Mouse (Mus musculus): ENCODE results near the gene Ifit2.

The Ifit2 gene

DNA sequence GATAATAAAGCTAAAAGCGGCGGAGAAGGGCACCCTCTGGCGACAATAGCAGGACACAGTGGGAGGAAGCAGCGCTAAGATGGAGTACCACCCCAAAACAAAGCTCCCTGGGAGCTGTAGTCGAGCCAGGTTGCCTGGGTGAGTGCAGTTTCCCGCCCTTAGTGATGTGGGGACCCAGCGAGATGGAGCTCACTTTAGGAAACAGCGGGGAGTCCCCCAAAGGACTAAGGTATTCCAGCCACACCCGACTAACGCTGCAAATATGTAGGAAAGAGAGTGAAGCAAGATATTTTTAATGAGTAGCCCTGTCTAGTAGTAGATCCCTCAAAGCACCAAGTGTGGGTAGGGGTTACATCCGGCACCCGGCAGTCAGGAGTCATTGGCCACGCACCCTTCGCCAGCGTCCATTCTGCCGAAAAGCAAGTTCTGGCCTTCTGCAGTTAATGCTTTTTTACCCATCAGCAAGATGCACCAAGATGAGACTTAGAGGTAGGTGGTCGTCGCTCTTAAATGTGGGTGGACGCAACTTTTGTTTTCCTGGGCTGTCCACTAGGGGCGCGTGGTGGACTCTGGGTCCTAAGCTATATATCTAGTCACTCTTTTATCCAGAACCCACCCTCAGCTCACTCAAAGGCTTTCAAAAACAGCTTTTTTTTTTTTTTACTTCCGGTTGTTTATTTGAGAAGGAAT, at the start of gene Ifit2:
Ifit2 (plus strand) TSS at position 161 of the 690 bp plus-strand sequence.
- peak; percentile 52 to 68 for DNase-seq

DNA sequence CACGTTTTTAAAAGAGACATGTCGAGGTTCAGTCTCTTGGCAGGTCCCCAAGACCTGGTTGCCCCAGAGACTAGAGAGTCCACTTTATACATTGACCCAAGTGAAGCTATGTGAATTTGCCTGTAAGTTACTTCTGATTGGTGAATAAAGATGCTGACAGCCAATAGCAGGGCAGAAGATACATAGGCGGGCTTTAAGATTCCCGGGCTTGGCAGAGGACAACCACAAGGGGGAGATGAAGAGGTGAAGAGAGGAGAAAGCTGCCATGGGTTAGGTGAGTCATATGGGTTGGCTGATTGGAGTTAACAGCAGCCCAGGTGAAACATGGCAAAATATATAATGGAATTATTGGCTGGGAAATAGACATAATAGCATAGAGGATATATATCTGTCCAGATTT, 49.7 kb upstream of the Ifit2 start:
- peak; percentile 76 to 85 for DNase-seq

DNA sequence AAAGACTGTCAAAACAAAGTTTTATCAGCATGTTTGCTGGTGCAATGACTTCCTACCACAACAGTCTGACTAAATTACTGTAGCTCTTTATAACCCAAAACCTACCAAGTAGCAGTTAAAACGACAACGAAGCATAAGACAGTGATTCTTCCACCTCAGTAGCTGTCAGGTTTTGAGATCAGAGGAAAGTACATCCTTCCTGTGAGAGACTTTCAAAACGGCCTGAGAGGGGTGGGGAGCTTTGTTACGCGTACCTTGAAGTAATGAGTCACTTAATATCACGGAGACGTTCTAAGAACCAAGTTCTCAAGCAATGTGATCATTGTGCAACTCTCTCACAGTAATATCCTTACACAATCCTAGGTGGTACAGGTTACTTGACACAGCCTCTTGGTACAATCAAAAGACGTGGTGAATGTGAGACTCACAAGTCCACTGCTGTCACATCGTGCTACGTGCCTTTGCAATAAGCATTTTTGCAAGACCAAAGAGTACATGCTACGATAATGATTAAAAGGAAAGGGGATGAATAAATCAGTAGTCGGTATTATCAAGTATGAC, 45.3 kb upstream of the Ifit2 start:
- DNase-seq: no peak

DNA sequence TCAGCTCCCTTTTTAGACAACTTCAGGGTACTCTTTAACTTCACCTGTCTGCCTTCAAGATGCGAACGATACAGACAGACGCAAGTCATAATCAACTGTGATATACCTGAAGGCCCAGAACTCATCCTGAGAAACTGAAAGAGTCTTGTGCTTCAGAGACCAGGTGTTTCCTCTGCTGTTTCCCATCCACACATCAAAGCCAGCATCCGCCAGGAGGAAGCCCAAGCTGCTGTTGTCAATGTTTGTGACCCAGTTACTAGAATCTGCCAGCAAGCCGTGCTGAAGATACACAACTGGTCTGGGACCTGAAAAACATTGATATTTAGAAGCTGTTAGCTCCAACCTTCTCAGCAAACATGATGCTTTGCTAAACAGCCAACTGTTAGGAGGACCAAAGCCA, 39.8 kb upstream of the Ifit2 start:
- DNase-seq: peak; percentile 78 to 92

DNA sequence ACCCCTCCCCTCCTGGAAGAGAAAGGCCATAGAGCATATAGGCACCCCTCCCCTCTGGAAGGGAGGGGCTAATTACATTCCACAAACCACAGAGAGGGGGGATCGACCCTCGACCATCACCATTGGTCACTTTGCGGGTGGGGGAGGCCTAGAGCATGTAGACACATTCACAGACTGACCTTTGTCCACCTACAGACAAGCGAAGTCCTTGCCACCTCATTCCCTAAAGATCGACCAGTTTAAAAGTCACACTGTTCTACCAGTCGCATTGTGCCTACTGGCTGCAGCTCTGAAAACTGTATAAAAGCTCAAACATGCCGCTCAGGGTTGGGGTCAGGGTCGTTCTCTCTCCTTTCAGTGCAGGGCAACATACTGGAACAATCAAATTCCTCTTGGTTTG, 39.0 kb upstream of the Ifit2 start:
- DNase-seq: no peak

DNA sequence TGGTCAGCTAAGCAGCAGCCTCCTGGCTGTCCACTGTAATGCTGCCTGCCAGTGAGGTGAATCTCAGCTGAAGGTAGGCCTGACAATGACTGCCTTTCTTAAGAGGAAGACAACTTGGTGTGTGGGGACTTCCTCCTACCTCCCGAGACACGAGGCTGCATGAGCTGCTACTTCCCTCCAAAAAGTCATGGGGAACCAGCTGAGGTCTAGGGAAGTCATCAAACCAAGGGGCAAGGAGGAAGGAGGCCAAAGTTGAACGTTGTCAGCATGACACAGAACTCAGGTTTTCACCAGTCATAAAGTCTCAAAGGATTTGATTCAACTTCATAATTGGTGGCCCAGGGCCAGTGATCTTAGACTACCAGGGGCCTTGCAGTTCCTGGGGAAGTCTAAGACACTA, 34.8 kb upstream of the Ifit2 start:
- DNase-seq: no peak

DNA sequence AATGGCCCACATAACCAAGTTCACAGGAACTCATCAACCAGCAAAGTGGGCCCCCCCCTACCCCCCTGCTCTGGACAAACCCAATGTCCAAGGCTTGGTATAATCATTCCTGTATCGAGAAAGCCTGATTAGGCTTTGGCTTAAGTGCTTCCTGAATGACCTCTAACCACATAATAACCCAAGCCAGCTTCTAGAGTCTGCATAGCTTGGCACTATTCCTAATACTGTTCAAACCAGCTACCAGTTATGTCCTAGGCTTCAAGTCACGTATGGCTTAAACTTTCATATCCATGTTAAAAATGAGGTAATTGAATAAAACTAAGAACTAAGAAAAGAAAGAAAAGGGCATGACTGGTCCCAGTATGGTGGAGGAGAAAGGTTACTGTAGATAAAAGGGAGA, 34.1 kb upstream of the Ifit2 start:
- no peak for DNase-seq

DNA sequence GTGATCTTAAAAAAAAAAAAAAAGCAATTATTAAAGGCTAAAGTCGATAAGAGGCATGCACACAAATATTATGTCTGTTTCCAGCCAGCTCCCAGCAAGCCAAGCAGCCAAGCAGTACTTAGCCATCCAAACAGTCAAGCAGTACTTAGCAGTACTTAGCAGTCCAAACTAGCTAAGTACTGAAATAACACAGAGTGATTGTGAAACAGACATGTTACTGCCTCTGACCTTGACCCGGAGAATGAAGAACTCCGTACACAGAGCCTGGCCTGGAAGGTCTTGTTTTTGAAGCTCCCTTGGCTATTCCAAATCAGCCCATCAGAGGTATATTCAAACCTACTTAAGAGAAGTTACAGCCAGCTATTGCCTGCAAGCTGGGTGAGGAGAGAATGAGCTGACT, 33.3 kb upstream of the Ifit2 start:
- no peak for DNase-seq

DNA sequence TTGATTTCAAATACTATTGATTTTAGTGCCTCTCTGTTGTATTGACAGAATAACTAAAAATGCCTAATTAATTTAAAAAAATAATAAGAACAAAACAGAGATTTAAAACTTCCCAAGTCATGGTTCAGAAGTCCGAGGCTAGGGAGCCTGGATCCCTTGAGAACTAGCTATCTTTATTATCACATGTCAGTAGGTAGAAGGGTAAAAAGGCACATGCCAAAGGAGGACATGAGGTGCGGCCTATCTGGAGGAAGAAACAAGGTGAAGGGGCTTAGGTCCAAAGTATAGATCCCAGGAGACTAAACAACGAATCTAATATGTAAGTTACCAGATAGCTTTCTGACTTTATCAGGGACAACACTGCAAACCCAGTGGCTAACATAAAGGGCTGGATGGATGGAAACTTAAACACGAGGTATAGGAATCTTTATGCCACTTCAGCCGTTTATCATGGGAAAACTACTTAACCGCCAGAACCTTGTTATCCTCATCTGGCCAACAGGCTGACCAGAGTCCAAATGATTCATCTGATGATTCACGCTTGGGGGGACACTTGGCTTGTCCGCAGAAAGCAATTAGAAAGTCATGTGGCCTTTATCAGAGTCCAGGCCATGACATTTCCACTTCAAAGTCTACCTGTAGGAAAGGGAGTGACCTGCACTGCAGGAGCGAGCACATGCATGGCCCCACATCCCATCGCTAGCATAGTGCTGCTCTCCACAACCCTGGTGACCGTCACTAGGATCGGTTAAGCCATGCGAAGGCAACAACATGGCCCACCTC, 32.5 kb upstream of the Ifit2 start:
- no peak for DNase-seq

DNA sequence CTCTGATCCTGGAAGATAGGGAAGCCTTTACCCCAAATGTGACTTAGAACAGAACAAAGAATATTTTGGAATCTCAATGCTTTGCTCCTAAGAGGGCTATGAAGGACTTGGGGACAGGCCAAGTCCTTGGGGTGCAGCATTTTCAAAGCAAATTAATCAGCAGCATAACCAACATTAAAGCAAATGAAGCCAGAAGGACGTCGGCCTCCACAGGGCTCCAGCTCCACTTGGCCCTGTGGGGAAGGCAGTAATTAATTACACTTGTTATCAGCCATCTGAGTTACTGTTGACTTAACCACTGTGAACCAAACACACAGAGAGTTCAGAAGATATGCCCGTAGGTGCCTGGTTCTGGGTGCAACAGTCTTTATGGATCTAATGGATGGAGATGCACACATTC, 31.7 kb upstream of the Ifit2 start:
- no peak for DNase-seq

DNA sequence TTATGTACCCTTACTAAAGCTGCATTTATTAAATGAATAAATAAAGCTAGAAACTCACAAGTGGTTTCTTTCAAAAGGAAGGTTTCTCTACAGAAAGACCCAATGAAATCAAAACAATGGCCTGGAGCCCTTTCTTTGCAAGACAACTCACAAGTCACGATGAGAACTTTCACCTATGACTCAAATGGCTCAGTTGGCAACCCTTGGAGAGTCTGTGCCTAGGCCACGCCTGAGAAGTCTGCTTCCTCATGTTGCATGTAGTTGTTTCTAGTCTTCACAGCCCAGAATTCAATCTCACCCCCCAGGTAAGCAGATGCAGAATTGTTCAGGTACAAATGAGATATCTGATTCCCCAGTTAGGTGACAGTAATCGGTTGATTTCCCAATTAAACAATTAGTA, 30.8 kb upstream of the Ifit2 start:
- no peak for DNase-seq

DNA sequence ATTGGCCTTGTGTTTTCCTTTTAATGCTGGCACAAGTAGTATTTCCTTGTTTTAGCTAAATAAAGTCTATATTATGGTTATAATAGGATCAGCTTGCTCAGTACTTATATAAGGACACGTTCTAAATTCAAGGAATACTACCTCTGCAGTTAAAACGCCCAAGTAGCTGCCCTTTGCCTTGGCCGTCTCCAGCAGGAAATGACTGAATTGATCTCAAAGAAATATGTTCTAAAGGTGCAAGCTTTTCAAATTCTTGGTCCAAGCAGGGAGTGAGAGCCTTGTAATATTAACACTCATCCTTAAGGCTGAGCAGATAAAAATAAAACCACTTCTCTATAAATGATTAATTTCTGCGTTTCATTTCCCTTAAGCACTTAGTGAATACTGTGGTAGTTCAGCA, 30.4 kb upstream of the Ifit2 start:
- no peak for DNase-seq

DNA sequence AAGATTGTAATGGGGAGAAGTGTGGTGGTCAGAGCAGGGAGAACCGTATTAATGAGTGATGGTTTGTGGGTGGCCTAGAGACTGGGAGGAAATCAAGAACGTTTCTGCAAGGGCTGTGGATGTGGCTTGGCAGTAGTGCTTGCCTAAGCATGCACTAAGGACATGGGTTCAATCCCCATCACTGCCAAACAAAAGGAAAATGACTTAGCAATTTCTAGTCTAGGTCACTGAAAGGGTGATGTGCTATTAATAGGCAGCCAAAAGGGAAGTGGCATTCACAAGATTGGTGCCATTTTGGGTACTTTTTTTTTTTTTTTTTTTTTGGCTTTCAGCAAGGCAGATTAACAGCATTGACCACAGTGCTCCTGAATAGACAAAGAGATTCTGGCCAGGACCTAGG, 29.1 kb upstream of the Ifit2 start:
- DNase-seq: no peak

DNA sequence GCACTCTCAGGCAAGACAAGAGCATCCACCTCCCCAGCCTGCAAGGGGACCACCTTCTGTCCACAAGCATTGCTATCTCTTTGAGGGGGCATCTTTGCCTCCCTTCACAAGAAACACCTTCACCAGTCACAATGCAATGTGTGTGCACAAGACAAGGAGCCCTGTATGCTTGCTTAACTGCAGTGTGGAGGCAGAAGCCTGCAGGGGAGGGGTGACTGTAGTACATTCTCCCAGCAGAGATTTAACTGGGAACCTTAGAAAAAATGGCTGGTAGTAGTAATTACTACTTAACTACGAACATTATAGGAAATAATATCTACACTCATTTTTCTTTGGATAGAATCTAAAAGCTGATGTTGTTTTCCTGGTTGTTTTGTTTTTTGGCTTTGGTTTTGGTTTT, 28.5 kb upstream of the Ifit2 start:
- DNase-seq: no peak

DNA sequence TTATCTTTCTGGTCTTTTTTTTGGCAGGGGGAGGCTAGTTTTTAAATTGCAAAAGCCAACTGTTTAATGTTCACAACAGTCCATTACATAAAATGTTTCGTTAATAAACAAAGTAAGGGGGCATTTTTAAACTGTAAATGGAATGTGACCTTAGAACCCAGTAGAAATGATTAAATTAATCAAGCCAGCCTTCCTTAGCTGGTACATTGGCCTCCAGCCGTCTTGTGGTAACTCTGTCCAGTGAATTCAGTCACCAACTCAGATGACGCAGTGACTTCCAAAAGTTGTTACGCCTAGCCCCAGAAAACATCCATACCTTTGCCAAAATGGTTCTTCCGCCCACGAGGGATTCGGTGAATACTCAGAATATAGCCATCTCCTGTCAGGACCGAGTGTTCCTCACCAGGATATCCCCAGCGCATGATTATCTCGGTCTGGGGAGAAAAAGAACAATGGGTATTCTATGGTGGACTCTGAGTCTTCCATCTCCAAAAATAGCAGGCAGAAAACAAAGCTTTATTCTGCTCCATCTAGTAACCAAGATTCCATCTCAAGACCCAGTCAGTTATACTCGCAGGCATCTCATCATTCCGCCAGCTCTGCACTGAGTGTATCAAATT, 27.3 kb upstream of the Ifit2 start:
- DNase-seq: no peak

DNA sequence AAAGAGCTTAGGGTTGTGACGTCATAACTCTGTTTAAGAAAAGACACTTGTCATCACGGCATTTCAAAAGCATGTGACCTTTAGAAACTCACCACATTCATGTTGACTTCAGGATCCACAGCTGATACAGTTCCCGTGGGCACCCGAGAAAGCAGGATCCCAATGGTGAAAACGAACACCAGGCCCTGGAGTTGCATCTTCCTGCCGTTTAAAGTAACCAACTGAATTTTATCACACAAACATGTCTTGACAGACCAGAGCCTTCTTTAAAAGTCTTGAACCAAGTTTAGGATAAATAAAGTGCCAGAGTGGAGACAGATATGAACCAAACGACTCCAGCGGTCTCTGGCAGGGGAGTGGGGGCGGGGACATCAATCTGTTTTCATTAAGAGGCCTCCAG, 25.8 kb upstream of the Ifit2 start:
- no peak for DNase-seq

DNA sequence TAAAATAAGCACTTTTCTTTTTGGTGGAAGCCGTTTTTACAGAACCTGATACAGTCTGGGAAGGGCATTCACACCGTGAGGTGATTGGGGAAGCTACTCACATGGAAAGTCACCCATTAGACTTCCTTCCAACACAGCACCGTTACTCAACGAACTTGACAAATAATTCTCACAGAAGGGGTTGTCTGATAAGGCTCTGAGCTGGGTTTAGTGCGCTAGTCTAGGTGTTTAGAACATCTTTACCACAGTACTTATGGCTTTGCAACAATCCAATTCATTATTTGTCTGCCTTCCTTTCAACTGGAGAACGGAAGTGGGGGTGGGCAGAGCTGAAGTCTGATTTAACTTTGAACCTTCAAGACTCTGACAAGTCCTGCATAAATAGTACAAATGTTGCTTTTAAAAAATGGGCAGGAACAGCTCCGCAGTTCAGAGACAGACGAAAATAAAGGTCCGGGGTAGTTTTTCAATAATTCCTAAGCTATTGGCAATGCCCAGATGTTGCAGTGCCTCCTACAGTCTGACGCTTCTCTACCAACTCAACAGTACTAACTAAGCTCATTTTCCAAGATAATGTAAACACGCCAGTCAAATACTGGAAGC, 24.1 kb upstream of the Ifit2 start:
- DNase-seq: peak in 1 of 2 experiments; percentile 42

DNA sequence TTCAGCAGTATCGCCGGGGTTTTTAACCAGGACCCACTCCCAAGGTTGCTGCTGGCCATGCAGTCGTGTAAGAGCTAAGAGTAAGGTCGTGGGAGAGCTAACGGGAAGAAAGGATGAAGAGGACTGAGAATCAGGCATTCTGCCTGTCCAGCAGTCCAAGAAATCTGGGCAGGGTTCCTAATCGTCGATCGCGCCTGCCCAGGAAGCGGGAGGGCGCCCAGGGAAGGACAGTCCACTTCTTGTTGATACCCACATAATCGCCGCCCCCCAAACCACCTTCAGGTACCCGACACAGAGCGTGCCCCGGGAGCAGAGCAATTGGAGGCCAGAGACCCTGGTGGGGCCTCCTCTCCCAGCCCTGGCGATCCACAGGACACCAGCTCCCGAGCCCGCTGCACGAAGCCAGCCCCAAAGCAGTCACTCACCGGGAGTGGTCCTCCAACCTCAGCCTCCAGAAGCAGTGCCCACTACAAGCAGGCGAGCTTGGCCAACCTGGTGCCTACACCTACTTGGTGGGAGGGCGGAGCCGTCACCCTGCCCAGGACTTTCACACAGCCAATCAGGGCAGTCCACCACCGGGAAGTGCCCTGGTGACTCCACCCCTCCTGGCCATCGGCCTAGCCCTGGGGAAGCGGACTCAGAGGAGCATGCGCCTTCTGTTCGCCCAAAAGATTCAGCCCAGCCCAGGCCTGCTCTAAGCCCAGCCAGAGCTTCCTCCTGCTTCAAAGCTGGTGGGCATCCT, 23.4 kb upstream of the Ifit2 start, which contains the start of gene Lipa:
Lipa (minus strand) TSS at position 534 of the 742 bp plus-strand sequence.
- DNase-seq: peak; percentile 93 to 95

DNA sequence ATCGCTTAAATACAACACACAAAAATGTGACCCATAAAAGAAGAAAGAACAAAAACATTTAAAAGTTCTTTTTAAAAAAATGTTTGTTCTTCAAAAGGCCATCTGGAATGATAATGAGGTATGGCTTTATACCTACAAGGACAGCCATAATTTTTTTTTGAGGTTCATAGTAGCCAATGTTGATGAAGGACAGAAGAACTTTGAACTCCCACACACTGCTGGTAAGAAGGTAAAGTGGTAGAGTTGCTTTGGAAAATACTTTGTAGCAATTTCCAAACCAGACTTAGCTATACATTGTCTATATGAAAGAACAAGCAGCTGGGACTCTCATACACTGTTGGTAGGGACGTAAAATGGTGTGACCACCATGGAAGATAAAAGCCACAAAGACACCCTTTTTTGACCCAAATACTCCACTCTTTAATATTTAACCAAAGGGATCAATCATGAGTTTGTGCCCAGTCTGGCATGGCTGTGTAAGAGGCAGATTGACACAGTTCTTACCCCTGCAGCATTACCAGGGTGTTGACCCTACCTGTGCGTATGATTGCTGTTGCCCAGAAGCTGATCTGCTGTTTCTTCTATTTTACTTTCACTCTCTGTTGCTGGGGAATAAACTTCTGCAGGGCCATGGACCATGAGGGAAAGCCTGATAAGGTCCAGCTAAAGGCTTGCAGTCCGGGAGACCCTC, 18.3 kb upstream of the Ifit2 start:
- no peak for DNase-seq

DNA sequence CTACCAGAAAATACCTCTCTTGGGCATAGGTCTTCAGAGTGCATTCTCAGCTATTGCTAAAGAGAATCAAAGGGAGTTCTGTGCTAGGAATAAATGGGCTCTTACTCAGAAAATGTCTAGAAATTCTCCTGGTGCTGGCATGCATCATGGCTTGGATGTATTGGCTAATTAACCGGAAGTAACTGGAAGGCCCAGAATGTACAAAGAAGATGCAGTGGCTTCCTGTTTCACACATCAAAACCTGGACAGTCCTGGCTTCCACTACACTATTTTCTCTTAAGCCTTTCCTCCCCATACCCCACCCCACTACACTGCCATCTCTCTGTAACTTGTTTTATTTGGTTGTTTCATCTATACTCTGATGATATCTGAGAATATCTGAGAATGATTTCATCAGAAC, 11.1 kb upstream of the Ifit2 start:
- no peak for DNase-seq

DNA sequence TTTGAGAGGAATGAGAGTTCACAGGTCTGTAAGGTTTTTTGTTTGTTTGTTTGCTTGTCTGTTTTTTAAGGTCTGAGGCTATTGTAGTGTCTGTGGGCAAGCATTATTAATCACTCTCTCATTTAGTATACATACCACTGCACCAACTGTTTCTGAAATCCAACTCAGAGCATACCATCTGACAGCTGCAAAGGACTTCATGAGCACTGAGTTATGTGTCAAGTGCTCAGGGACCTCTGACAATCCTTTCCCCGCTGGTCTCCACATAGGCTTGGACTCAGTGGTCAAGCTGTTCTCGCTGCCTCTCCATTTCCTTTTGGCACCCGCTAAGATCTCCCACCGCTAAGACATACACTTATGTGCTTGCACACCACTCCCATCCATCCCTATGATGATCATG, 4.3 kb upstream of the Ifit2 start:
- no peak for DNase-seq

DNA sequence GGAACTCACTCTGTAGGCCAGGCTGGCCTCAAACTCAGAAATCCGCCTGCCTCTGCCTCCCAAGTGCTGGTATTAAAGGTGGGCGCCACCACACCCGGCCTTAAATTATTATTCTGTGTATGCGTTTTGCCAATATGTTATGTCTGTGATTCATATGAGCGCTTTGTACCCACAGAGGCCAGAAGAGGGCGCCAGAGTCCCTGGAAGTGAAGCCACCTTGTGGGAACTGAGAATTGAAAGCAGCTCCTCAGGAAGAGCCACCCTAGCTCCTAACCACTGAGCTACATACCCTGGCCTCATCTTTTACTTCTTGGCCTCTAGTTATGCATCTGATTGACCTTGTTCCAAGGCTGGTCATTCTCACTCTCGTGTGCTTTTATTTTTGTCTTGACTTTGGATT, 2.5 kb upstream of the Ifit2 start:
- peak; percentile 67 to 74 for DNase-seq

Measured in thymus, adult 18-20 months (tissue).